Mouse (Mus musculus) ES-Bruce4 (cell line): Measurements from ENCODE around the gene 2510039O18Rik. TPM values are rescaled to one million over a fixed set of nuclear protein-coding genes. Genes with fewer than 3 reads are reported as not detected.

Source experiments
- H3K27ac ChIP-seq: 2 replicates; pipeline ENCODE4 v1.5.1; 2012; ENCODE audit warnings: low read length, inconsistent platforms; ENCODE audit not compliant: insufficient read depth
- H3K27me3 ChIP-seq: 2 replicates; pipeline ENCODE4 v1.6.1; 2012; ENCODE audit warnings: mild to moderate bottlenecking, low read length, inconsistent platforms; ENCODE audit not compliant: control insufficient read depth, poor library complexity, insufficient read depth, severe bottlenecking
- H3K36me3 ChIP-seq: 2 replicates; pipeline ENCODE4 v1.6.1; 2012; ENCODE audit warnings: inconsistent platforms, mild to moderate bottlenecking, low read length, moderate library complexity; ENCODE audit not compliant: control insufficient read depth, poor library complexity, insufficient read depth, severe bottlenecking
- H3K4me1 ChIP-seq: one replicate; pipeline ENCODE4 v1.8.1; 2011; ENCODE audit warnings: low read length; ENCODE audit not compliant: control insufficient read depth, insufficient read depth
- H3K4me3 ChIP-seq: 2 replicates; pipeline ENCODE4 v1.5.1; 2011; ENCODE audit warnings: low read depth, mild to moderate bottlenecking, low read length
- H3K9ac ChIP-seq: 2 replicates; pipeline ENCODE4 v1.6.1; 2012; ENCODE audit warnings: low read depth, mild to moderate bottlenecking, inconsistent platforms; ENCODE audit not compliant: poor library complexity, severe bottlenecking
- H3K9me3 ChIP-seq: replicated peaks from 2 replicates; pipeline ENCODE4 v1.6.1; 2012; ENCODE audit warnings: mild to moderate bottlenecking, low read length, inconsistent platforms; ENCODE audit not compliant: control insufficient read depth, poor library complexity, insufficient read depth, severe bottlenecking
- CTCF ChIP-seq: IDR thresholded peaks from one replicate; pipeline ENCODE4 v1.8.1; 2011; ENCODE audit warnings: low read depth, low read length
- EP300 ChIP-seq: IDR thresholded peaks from 2 replicates; pipeline ENCODE4 v1.6.1; 2011; ENCODE audit warnings: low read depth, low read length; ENCODE audit not compliant: insufficient read depth
- POLR2A ChIP-seq: IDR thresholded peaks from one replicate; pipeline ENCODE4 v1.8.1; 2011; ENCODE audit warnings: low read length; ENCODE audit not compliant: insufficient read depth
- polyA plus RNA-seq: library from polyadenylated mRNA; stranded (reverse); fragments of >200 nt; gene quantifications from 2 replicates; pipeline ENCODE4 v1.2.4, GENCODE M21; 2011; ENCODE audit warnings: low read depth; ENCODE audit not compliant: missing spikeins, insufficient read depth, insufficient read length

Gene 2510039O18Rik
- polyA plus RNA-seq, 1 experiment = 23.3 TPM

DNA sequence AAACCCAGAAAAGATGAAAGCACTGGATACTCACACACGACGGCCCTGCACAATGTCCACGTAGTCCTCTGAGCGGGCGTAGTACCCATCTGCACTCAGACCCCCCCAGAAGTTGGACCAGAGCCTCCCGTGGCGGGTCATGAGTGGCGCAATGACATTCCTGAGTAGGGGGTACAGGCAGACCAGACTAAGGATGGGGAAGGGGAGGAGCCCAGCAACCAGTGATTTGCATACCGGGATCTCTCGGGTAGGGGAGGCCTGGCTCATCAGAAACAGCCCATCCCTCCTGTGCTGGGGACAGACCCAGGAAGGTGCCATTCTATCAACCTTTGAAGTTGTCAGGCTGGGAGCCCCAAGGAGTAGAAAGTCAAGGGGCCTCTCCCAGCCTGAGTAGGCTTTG lies 19.7 kb upstream of the 2510039O18Rik start:
- Histone ChIP-seq H3K4me3 (no peak overlapping the region), H3K27ac (no peak overlapping the region), H3K9ac (no peak overlapping the region), H3K27me3 (no peaks in the 10 kb centered on the region), H3K9me3 (no peaks in the 10 kb centered on the region), H3K36me3 (no peaks in the 10 kb centered on the region), H3K4me1 (no peaks in the 10 kb centered on the region)
- TF ChIP-seq POLR2A (no peak), EP300 (no peak), CTCF (no peak)

GRCm38 (mm10) chr4:147922341-147922740 lies 18.4 kb upstream of the 2510039O18Rik start:
- TF ChIP-seq CTCF (no peak), EP300 (no peak)
- no peaks in the 10 kb centered on the region for H3K9me3 ChIP-seq
- no peaks in the 10 kb centered on the region for H3K4me1 ChIP-seq
- no peak overlapping the region for H3K4me3 ChIP-seq
- no peak overlapping the region for H3K27ac ChIP-seq
- no peak overlapping the region for H3K9ac ChIP-seq
- no peaks in the 10 kb centered on the region for H3K36me3 ChIP-seq
- H3K27me3 ChIP-seq = no peaks in the 10 kb centered on the region

DNA sequence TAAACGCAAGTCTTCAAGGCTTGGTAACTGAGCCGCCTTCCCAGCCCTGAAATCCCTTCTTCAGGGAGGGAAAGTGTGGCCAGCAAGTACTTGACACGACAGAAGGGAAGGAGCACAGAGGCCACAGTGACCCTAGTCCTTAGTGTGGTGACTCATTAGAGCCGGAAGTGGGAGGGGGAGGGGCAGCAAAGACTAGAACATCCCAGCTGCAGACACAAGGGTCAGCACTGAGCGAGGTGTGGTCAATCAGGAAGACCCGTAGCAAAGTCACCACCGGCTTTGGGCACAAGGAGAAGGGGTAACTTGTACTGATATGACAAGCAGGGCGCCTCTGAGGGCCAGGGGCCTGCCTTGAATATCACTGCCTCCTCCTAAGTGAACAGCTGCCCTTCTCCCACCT lies 13.0 kb upstream of the 2510039O18Rik start:
- TF ChIP-seq CTCF = no peak
- H3K27ac ChIP-seq = peak overlapping the region; percentile 18; the same call in 1 of the 2 replicates
- no peaks in the 10 kb centered on the region for H3K36me3 ChIP-seq
- H3K4me3 ChIP-seq = 0 out of 2 replicates have a peak overlapping the region, but pooled peaks have one; percentile 5
- H3K9me3 ChIP-seq = no peaks in the 10 kb centered on the region
- H3K9ac ChIP-seq = no peak overlapping the region
- peaks cover 3% of the 10 kb centered on the region for H3K4me1 ChIP-seq
- H3K27me3 ChIP-seq = no peaks in the 10 kb centered on the region

DNA sequence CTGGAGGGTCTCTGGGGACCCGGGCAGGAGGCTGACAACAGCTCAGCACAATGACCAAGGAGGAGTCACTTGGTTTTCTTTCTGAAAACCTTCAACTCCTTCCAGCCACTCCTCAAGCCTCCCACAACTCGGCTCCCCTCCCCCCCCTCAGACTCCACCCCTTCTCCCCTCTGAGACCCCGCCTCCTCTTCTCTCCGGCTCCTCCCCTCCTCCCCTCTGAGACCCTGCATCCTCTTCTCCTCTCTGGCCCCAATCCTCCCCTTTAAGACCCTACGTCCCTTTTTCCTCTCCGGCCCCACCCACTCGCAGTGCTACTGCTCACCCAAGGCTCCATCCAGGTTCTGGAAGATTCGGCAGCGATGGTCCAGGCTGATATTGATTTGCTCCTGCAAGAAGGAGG lies 12.6 kb upstream of the 2510039O18Rik start:
- Histone ChIP-seq H3K27me3 (no peaks in the 10 kb centered on the region), H3K27ac (peak overlapping the region; percentile 18; the same call in 1 of the 2 replicates), H3K4me3 (peak overlapping the region; percentile 36; the same call in 1 of the 2 replicates), H3K9me3 (no peaks in the 10 kb centered on the region), H3K9ac (no peak overlapping the region), H3K36me3 (no peaks in the 10 kb centered on the region), H3K4me1 (peaks cover 3% of the 10 kb centered on the region)
- no peak for TF ChIP-seq CTCF

GRCm38 (mm10) chr4:147928540-147928939 lies 12.2 kb upstream of the 2510039O18Rik start:
- Histone ChIP-seq H3K27ac (no peak overlapping the region; the same call in 1 of the 2 replicates), H3K4me3 (peak overlapping the region; percentile 36; the same call in 1 of the 2 replicates), H3K9me3 (no peaks in the 10 kb centered on the region), H3K27me3 (no peaks in the 10 kb centered on the region), H3K4me1 (peaks cover 3% of the 10 kb centered on the region), H3K36me3 (no peaks in the 10 kb centered on the region), H3K9ac (no peak overlapping the region)
- TF ChIP-seq CTCF = no peak
- no peak for TF ChIP-seq POLR2A
- TF ChIP-seq EP300 = no peak

DNA sequence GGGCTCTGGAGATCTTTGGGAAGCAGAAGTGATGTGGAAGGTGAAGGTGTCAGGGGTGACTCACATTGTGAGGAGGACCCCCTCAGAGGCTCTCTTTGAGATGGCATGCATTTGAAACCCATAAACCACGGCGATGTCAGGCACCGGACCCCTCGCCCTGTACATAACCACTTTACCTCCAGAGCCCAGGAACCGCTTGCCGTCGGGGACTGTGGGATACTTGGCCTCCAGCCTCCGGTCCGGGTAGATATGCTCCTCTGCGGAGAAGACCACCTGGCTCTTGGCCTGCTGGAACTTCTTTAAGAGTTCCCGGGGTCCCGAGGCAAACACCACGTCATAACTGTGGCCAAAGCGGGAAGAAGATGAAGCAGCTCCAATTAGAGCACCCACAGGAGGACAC lies 9.7 kb upstream of the 2510039O18Rik start:
- no peak overlapping the region for H3K9ac ChIP-seq
- H3K4me3 ChIP-seq = no peak overlapping the region
- peaks cover 7% of the 10 kb centered on the region for H3K4me1 ChIP-seq
- no peaks in the 10 kb centered on the region for H3K36me3 ChIP-seq
- no peaks in the 10 kb centered on the region for H3K9me3 ChIP-seq
- H3K27me3 ChIP-seq = no peaks in the 10 kb centered on the region
- TF ChIP-seq POLR2A = no peak
- no peak for TF ChIP-seq CTCF
- no peak for TF ChIP-seq EP300
- H3K27ac ChIP-seq = no peak overlapping the region
